Mouse (Mus musculus): ENCODE results near the gene Slc30a1. TPM values are rescaled to one million over a fixed set of nuclear protein-coding genes. Genes with fewer than 3 reads are reported as not detected.

Slc30a1 gene
- polyA plus RNA-seq, 1 experiment from 2014 or later = 5.6 TPM

DNA sequence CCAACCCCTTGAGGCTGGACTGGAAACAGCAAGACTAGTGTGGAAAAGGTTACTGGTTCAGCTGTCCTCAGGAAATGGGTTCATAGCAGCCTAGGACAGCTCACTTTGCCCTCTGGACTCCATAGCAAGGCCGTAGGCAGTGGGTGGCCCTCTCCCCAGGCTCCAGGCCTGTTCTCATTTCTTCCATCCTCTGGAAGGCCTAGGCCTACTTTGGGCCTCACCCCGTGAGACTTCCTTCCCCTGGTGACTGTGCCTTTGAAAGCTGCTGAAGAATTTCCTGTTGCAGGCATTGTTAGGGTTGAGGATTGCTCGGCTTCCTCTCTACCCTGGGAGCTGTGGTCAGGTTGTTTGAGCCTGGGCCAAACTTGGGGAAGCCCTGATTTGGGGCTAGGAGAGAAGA is 48.5 kb downstream of the Slc30a1 start:
- H3K9me3 ChIP-seq (replicated peaks; ENCODE audit: low read length) = no peaks in the 10 kb centered on the region
- no peak for TF ChIP-seq CTCF (IDR thresholded peaks at IDR 0.05; ENCODE audit: low read depth)
- no peak for ATAC-seq (replicated peaks; ENCODE audit: low FRiP score, low read depth)
- peak; percentile 59 for DNase-seq (ENCODE audit: low spot score)
- no peak overlapping the region for H3K9ac ChIP-seq (ENCODE audit: low read depth, low read length)
- no peak overlapping the region for H3K4me3 ChIP-seq (replicated peaks; ENCODE audit: low read depth, low read length)
- H3K36me3 ChIP-seq (ENCODE audit: insufficient read depth, low read length) = no peaks in the 10 kb centered on the region
- no peak overlapping the region for H3K4me2 ChIP-seq (ENCODE audit: low read length)
- H3K4me1 ChIP-seq (replicated peaks; ENCODE audit: insufficient read depth, low read length) = no peaks in the 10 kb centered on the region
- H3K27me3 ChIP-seq (ENCODE audit: insufficient read depth, low read length) = no peaks in the 10 kb centered on the region
- H3K27ac ChIP-seq = peak overlapping the region; percentile 89
- WGBS = 60% methylated on average over 3 of the region's 3 CpGs

DNA sequence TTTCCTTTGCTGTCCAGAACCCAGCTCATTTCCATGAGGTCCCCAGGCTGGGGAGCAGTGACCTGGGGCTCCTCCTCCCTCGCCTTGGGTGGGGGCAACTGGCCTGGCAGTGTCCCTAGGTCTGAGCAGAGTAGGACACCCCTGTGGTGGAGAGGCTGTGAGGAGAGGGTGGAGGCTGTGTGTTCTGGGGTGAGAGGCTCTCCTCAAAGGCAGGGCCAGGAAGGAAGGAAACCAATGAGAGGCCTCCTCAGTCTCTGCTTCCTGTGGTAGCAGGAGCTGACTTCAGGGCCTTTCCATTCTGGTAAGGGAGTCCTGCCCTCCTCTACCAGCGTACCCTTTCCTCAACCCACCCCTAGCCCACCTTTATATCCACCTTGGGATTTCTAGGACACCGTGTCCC is 49.7 kb downstream of the Slc30a1 start:
- no peak for TF ChIP-seq CTCF (IDR thresholded peaks at IDR 0.05; ENCODE audit: low read depth)
- no peak for DNase-seq (ENCODE audit: low spot score)
- WGBS = 77% methylated on average over 3 of the region's 3 CpGs
- H3K9me3 ChIP-seq (replicated peaks; ENCODE audit: low read length) = no peaks in the 10 kb centered on the region
- no peak overlapping the region for H3K9ac ChIP-seq (ENCODE audit: low read depth, low read length)
- no peak overlapping the region for H3K4me3 ChIP-seq (replicated peaks; ENCODE audit: low read depth, low read length)
- peak overlapping the region; percentile 89 for H3K27ac ChIP-seq
- H3K4me2 ChIP-seq (ENCODE audit: low read length) = peak overlapping the region; percentile 7; the same call in 1 of the 2 replicates
- no peaks in the 10 kb centered on the region for H3K4me1 ChIP-seq (replicated peaks; ENCODE audit: insufficient read depth, low read length)
- no peak; the same call in 1 of the 2 replicates for ATAC-seq (replicated peaks; ENCODE audit: low FRiP score, low read depth)
- H3K27me3 ChIP-seq (ENCODE audit: insufficient read depth, low read length) = no peaks in the 10 kb centered on the region
- no peaks in the 10 kb centered on the region for H3K36me3 ChIP-seq (ENCODE audit: insufficient read depth, low read length)

DNA sequence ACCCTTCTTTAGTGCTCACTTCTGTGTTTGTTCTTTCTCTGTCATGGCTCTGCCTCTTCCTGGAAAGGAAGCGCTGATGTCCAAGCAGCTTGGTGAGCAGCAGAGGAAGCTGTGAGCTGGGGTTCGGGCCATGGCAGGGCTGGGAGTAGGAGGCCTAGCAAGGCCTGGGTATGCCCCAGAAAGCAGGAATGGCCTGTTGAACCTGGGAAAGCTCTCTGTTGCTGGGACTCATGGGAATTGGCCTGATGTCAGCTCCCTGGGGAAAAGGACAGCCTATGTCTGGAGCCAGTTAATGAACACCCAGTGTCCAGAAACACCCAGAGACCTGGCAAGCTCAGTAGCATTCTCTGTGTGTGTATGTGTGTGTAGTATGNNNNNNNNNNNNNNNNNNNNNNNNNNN is 50.3 kb downstream of the Slc30a1 start:
- DNase-seq (ENCODE audit: low spot score) = no peak
- Histone ChIP-seq H3K27ac (peak overlapping the region; percentile 89), H3K4me2 (ENCODE audit: low read length) (peak overlapping the region; percentile 7; the same call in 1 of the 2 replicates), H3K36me3 (ENCODE audit: insufficient read depth, low read length) (no peaks in the 10 kb centered on the region), H3K27me3 (ENCODE audit: insufficient read depth, low read length) (no peaks in the 10 kb centered on the region), H3K4me1 (replicated peaks; ENCODE audit: insufficient read depth, low read length) (no peaks in the 10 kb centered on the region), H3K4me3 (replicated peaks; ENCODE audit: low read depth, low read length) (no peak overlapping the region), H3K9me3 (replicated peaks; ENCODE audit: low read length) (no peaks in the 10 kb centered on the region), H3K9ac (ENCODE audit: low read depth, low read length) (0 out of 2 replicates have a peak overlapping the region, but pooled peaks have one; percentile 31)
- WGBS = 75% methylated on average over 2 of the region's 2 CpGs
- ATAC-seq (replicated peaks; ENCODE audit: low FRiP score, low read depth) = peak; percentile 81
- no peak for TF ChIP-seq CTCF (IDR thresholded peaks at IDR 0.05; ENCODE audit: low read depth)

DNA sequence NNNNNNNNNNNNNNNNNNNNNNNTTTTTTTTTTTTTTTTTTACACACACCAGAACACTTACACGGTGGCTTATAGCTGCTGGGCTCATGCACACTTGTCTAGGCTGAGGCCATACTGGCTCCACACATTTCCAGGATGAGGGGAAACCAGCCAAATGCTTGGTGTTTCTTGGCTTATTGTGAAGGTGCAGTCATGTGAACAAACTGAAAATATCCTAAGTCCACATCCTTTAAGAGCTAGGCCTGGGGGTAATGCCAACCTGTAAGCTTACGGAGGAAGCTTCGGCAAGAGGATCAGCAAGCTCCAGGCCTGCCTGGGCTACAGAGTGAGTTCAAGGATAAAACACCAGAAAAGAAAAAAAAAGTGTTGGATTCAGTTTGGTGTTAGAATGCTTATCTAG is 50.8 kb downstream of the Slc30a1 start:
- DNase-seq (ENCODE audit: low spot score) (no peak), ATAC-seq (replicated peaks; ENCODE audit: low FRiP score, low read depth) (no peak)
- no peak overlapping the region for H3K27ac ChIP-seq

DNA sequence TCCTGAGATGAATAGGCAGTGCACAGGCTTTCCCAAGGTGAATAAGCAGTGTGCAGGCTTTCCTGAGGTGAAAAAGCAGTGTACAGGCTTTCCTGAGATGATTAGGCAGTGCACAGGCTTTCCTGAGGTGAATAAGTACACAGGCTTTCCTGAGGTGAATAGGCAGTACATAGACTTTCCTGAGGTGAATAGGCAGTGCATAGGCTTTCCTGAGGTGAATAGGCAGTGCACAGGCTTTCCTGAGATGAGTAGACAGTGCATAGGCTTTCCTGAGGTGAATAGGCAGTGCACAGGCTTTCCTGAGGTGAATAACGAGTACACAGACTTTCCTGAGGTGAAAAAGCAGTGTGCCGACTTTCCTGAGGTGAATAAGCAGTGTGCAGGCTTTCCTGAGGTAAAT is 54.4 kb downstream of the Slc30a1 start:
- Histone ChIP-seq H3K9me3 (replicated peaks; ENCODE audit: low read length) (no peaks in the 10 kb centered on the region), H3K4me3 (replicated peaks; ENCODE audit: low read depth, low read length) (no peak overlapping the region), H3K27ac (no peak overlapping the region), H3K4me1 (replicated peaks; ENCODE audit: insufficient read depth, low read length) (no peaks in the 10 kb centered on the region; the same call in 1 of the 2 replicates), H3K9ac (ENCODE audit: low read depth, low read length) (no peak overlapping the region), H3K27me3 (ENCODE audit: insufficient read depth, low read length) (no peaks in the 10 kb centered on the region), H3K4me2 (ENCODE audit: low read length) (no peak overlapping the region), H3K36me3 (ENCODE audit: insufficient read depth, low read length) (no peaks in the 10 kb centered on the region)
- WGBS = 51% methylated on average over 2 of the region's 2 CpGs
- ATAC-seq (replicated peaks; ENCODE audit: low FRiP score, low read depth) (no peak), DNase-seq (ENCODE audit: low spot score) (no peak)
- no peak for TF ChIP-seq CTCF (IDR thresholded peaks at IDR 0.05; ENCODE audit: low read depth)

More for the DNA sequence above, 50.8 kb downstream of the Slc30a1 start:
- H3K9me3 ChIP-seq (replicated peaks; ENCODE audit: low read length) = no peaks in the 10 kb centered on the region
- H3K9ac ChIP-seq (ENCODE audit: low read depth, low read length) = no peak overlapping the region
- no peak overlapping the region for H3K4me3 ChIP-seq (replicated peaks; ENCODE audit: low read depth, low read length)
- H3K4me1 ChIP-seq (replicated peaks; ENCODE audit: insufficient read depth, low read length) = no peaks in the 10 kb centered on the region
- no peak for TF ChIP-seq CTCF (IDR thresholded peaks at IDR 0.05; ENCODE audit: low read depth)
- 64% methylated on average over 3 of the region's 3 CpGs for WGBS
- H3K4me2 ChIP-seq (ENCODE audit: low read length) = no peak overlapping the region
- no peaks in the 10 kb centered on the region for H3K36me3 ChIP-seq (ENCODE audit: insufficient read depth, low read length)
- no peaks in the 10 kb centered on the region for H3K27me3 ChIP-seq (ENCODE audit: insufficient read depth, low read length)

Other genes with a start within 250 kb of the Slc30a1 start
- gene Lpgat1, start 188.9 kb upstream of the Slc30a1 start, polyA plus RNA-seq (2015; fragmentation: Nextera tagmentation; extraction: Ambion mirVana) = 36.5 and 37.1 TPM in 2 replicates
- gene Nek2, start 85.3 kb upstream of the Slc30a1 start, polyA plus RNA-seq (2015; fragmentation: Nextera tagmentation; extraction: Ambion mirVana) = 21.3 and 24.1 TPM in 2 replicates
- 0.51 and 0.66 TPM in 2 replicates for gene Rd3, start 70.6 kb downstream of the Slc30a1 start, polyA plus RNA-seq (2015; fragmentation: Nextera tagmentation; extraction: Ambion mirVana)
- gene Traf5, start 185.8 kb downstream of the Slc30a1 start, polyA plus RNA-seq (2015; fragmentation: Nextera tagmentation; extraction: Ambion mirVana) = 17.9 and 19.6 TPM in 2 replicates
- gene Rcor3, start 231.3 kb downstream of the Slc30a1 start, polyA plus RNA-seq (2015; fragmentation: Nextera tagmentation; extraction: Ambion mirVana) = 29.9 and 33.8 TPM in 2 replicates

All from kidney, postnatal 0 days (tissue).